Mouse (Mus musculus): ENCODE data around the gene Gas2.

Gene Gas2

GRCm38 (mm10) chr7:51885345-51885744 lies 23.5 kb downstream of the Gas2 start:
- no peak for DNase-seq (ENCODE audit: low spot score)

GRCm38 (mm10) chr7:51887678-51888567 lies 26.1 kb downstream of the Gas2 start:
- DNase-seq (ENCODE audit: low spot score) = no peak

DNA sequence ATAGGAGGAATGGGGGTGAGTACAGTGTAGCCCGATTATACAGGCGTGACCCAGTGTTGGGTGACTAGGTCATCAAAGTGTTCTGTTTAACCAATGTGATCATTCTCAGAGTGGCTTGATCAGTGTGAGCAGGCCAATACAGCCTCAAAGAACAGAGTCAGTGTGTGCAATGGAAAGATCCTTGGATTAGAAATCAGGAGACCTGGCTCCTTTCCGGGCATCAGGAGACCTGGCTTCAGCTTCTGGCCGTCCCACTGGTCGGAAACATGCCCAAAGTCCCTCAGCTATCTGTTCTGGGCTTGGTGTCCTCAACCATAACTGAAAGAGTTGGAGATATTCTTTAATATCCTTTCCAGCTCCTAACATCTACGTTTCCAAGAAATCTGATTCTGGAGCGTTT lies 27.8 kb downstream of the Gas2 start:
- DNase-seq (ENCODE audit: low spot score) = no peak

GRCm38 (mm10) chr7:51892224-51892965 lies 30.6 kb downstream of the Gas2 start:
- no peak for DNase-seq (ENCODE audit: low spot score)

DNA sequence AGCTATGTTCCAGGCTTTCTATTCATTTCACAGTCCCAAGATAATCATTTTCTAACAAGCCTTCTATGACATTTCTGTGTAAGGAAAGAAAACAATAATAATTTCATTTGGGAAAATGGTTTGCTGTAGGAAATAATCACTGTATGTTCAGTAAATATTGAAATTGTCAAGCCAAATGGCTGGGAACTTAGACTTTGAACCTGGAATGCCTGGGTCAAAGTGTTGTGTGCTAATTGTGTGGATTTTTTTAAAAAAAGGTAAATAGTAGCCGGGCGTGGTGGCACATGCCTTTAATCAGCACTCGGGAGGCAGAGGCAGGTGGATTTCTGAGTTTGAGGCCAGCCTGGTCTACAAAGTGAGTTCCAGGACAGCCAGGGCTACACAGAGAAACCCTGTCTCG lies 31.2 kb downstream of the Gas2 start:
- no peak for DNase-seq (ENCODE audit: low spot score)

DNA sequence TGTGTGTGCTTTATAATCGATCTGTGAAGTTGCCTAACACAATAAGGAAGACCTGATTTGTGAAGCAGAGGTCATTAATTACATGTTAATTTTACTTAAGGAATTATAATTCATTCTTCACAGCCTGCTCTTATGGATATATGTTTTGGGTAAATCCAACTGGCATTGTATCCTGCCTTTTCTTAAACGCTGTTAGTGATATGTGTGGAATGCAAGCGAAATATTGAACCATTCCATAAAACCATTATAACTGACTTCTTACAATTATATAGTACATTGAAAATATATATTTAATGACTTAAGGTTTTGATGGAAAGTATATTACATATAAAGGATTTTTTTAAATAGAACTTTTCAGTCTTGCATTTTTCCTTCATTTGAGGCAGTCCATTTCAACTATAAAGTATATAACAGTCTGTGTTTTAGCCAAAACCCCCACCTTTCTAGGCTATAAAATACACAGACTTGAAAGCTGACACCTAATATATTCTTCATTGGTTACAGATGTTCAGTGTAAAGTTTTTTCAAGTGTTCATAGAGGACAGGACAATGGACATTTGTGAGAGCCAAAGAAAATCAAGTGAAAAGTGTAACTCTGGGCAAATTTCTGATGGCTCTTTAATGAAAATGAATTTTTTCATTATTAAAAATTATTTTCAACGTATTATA lies 32.5 kb downstream of the Gas2 start:
- no peak for DNase-seq (ENCODE audit: low spot score)

DNA sequence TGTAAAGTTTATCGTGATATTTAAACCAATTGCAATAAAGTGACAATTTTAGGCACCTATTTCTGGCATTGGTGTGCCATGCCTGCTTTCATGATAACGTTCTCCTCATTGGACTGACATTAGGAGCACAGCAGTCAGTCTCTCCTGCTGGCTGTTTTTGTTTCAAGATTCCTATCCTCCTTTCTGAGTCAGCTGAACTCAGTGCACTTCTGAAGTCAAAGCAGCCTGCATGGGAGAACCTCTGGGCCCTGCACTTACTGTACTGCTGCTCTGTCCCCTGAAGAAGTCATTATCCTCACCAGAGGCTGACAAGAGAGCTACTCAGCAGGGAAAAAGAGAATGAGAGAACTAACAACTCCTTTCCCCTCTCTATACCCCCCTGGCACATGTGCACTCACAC lies 33.1 kb downstream of the Gas2 start:
- no peak for DNase-seq (ENCODE audit: low spot score)

DNA sequence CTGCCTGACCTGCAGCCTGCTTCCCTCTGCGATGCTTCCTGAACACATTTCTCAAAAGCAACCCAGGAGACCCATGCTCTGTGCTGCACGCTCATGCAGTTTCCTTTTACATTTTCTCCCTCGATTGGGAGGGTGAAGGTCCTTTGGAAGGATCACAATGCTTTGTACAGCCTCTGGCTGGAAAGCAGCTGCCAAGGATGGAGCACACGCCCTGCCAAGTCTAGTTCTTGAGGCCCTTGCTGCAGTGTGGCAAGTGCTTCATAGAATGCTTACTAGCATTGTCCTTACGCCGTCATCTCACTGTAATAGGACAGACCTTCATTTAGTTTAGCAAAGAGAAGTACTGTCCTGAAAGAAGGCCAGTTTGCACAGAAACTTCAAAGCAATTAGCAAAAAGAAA lies 37.3 kb downstream of the Gas2 start:
- no peak for DNase-seq (ENCODE audit: low spot score)

DNA sequence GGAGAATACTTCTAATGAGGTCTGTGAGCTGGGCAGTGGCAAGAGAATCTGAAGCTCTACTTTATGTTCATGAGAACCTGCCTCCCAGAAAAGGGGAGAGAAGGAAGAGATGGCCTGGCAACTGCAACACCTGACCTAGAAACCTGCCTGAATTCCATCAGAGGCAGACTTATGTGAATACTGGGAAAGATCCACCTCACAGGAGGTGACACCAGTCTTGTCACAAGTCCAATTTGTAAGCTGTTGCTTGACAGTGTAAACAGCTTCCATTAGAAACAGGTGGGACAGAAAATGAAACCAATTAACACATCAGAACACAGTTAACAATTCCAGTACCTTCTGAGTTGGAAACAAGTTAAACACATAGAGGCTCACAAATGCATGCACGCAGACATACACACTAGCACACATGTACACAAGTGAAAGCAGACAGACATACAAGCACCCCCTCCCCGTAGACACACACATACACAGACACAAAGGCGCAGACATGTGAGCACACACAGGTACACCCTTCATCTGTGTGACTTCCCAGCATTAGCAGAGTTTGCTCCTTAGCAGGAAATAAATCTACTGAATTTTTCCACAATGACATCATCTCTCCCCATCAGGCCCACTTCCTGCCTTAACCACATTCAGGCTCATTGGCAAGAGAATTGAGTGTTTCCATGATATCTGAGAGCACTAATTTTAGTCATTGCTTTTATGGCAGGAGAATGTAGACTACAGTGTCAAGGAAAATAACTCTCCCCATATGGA lies 51.7 kb downstream of the Gas2 start:
- DNase-seq (ENCODE audit: low spot score) = no peak

- no peak for DNase-seq (ENCODE audit: low spot score)
Observed at GRCm38 (mm10) chr7:51914132-51914531, 52.3 kb downstream of the Gas2 start.

DNA sequence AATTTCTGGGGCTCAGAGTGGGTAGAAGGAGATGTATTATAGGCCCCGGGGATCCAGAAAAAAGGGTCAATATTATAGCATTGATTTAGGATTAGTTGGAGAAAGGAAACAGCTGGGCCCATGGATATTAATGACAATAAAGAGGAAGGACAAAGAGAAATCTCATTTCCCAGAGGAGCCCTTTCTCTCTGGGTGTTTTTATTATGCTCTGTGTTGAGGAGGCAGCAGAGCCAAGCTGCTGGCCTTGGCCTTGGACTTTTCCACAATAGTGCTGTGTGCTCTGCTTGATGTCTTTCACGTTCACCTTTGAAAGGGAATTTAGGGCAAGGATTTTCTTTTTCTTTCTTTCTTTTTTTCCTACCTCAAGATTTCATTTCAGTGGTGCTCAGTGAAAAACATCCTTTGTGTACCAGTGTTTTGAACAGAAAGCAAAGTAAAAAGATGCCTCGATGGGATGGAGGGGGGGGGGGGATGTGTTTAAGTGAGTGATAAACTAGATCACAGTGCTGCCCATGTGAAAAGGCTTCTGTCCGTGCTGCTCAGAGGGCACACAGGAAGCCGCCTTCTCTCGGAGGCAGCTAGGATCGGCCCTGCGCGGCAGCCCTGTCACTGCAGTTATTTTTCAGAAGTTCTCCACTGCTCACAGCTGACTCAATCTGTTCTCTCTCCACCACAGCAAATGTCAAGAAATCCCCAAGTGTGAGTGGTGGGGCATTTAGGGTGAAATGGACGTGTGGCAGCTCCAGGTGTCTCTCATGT lies 67.1 kb downstream of the Gas2 start:
- DNase-seq (ENCODE audit: low spot score) = peak; percentile 58

DNA sequence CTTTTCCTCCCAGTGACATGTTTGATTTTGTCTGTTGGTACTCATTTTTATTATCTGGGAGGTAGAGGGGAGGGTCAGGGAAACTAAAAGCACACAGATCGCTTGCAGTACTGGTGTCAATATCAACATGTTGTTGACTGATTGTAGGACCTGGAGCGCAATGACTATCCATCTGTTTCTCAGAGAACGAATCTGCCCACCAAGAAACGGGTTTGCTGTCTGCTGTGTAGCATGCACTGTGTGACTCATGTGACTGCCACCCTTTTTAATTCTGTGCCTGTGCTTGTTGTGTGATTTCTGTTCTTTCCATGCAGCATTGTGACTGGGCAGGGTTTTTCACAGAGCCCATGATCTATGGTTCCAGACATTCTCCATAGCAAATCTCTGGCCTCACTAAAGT lies 69.4 kb downstream of the Gas2 start:
- DNase-seq (ENCODE audit: low spot score) = no peak

DNA sequence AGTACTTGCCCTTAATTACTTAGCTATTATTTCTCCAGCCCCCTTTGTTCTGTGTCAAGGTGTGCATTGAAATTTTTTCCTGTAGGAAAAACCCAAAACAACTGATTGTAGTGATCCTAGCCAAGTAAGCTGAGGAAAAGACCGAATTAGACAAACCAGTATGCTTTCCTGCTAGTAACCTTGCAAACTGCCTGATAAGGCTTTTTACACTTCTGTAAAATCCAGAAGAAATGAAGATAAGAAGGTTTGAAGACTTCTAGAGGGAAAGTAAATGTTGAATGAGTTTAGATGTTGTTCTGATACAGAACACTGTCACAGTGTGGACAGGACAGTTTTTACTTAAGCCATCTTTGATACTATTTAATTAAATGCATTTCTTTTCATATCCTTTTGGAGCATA lies 75.5 kb downstream of the Gas2 start:
- no peak for DNase-seq (ENCODE audit: low spot score)

DNA sequence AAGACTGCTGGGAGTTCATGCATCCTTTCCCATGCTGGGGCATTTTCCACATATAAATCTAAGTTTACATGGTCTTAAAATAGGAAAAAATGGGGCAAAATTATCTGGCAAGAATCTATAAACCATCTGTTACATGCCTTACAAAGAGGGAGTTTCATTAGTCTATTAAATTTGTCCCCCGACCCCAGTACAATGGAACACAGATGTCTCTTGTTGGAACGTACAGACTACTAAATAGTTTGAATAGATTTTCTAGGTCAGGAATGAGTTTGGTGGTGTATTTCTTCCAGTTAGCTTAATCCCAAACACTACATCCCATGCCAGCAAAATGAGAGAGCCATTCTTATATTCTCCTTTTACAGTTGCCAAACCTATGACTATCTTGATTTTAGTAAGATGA lies 78.6 kb downstream of the Gas2 start:
- no peak for DNase-seq (ENCODE audit: low spot score)

- no peak for DNase-seq (ENCODE audit: low spot score)
Observed at GRCm38 (mm10) chr7:51955424-51956041, 93.7 kb downstream of the Gas2 start.

DNA sequence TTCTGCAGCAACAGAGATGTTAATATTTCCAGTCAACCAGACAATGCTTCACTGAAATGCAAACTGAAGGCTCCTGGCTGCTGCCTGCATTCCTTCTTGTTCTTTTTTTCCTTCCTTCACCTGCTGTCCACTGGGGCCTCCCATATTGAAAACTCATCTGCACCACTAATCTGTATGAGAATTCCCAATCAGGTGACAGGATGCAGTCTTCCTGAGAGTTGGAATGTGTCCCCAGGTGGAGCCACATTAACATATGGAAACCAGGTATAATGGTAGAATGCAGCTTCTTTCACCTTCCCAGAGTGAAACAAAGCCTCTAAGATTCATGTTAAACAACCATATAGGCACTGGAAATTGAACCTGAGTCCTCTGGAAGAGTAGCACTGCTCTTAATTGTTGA lies 96.0 kb downstream of the Gas2 start:
- no peak for DNase-seq (ENCODE audit: low spot score)

DNA sequence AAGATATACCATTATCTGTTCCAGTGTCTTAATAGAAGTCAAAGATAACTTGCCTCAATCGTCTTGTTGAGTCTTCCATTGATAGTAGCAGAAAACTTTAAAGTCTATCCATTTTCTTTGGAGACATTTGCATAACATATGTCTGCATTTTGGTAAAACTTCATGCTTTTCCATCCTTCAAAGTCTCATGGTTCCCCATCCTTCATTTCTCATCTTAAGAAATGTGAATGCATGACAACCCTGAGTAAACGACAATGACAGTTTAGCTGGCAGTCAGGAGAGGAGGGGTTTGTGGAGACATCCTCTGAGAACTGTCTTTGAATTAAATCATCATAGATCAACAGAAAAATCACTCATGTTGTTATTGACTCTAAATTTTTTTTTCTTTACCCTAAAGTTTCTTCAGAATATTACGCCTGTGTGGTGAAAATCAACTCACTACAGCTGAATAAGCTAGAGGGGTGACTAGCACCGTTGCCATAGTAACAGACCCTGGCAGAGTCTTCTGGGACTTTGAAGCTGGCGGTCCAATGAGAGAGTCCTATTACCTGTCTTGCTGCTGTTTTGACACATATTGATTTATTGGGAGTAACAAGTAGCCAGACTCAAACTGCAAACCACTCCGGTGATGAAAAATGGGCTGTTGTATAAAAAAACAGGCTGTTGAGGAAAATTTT lies 99.0 kb downstream of the Gas2 start:
- no peak for DNase-seq (ENCODE audit: low spot score)

DNA sequence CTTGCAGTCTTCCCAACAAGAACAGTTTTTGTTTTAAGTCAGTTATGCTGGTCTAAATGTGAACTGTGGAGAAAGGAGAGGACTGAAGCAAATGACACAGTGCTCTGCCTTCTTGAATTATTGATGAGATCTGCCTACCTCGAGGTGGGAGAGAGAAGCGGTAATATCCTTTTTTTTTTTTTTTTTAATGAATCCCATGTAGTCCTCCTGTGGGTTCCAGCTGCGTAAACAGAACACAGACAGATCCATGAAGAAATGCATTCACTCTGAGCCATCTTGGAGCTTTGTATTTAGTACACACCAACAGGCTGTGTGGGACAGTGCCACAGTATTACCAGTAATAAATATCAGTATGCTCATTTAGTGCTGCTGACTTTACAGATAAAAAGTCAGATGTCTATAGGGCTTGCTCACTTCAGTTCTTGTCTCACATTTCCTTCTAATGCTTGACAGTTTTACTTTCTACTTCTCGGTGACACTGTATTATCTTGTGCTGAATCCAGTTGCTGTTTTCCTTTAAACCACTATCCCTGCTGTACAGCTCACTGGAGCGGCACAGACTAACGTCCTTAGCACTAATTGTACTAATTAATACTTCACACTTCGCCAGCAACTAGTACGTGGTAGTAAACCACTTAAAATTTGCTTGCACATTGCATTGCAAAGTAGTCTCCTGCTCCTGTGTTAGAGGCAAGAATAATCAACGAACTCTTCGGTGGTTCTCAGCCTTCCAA lies 100.6 kb downstream of the Gas2 start:
- no peak for DNase-seq (ENCODE audit: low spot score)

- DNase-seq (ENCODE audit: low spot score) = no peak
Observed at GRCm38 (mm10) chr7:51964681-51965080, 102.9 kb downstream of the Gas2 start.

DNA sequence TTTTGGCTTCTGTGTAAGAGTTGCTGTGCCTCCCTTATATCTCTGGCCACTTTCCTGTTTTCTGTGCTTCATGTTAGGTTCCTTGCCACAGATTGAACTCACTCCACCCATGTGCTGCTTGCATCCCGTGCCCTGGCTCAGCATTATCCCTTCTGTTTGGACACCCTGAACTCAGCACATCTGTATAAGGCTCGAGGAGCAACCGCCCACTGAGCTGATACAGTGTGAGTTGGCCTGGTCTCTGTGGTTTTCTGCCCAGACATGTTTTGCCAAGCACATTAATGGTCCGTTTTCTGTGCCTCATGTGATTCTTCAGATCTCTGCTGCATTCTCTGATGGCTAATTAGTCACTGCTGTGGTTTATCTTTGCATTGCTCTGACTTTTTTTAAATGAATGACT lies 105.8 kb downstream of the Gas2 start:
- no peak for DNase-seq (ENCODE audit: low spot score)

Measured in ovary, adult 18-20 months (tissue).